Mouse (Mus musculus) testis, postnatal 10 days (tissue): Measurements from ENCODE around the gene Rabl3.

Source experiments
- DNase-seq: peaks from one replicate; pipeline ENCODE4 v3.0.0; 2021; ENCODE audit warnings: low spot score

Gene Rabl3

GRCm38 (mm10) chr16:37539611-37540580 lies at the start of gene Rabl3, which contains the start of gene Gtf2e1:
TSS of gene Rabl3 (plus strand) at chr16:37539885.
TSS of gene Gtf2e1 (minus strand) at chr16:37539789.
- DNase-seq, result peak; percentile 95

GRCm38 (mm10) chr16:37495017-37495416 lies 44.7 kb upstream of the Rabl3 start:
- DNase-seq, result no peak

GRCm38 (mm10) chr16:37498581-37498980 lies 41.1 kb upstream of the Rabl3 start:
- DNase-seq, result no peak

- DNase-seq, result no peak
These were observed 35.2 kb upstream of the Rabl3 start for GRCm38 (mm10) chr16:37504517-37504916.

- DNase-seq, result no peak
These were observed 32.9 kb upstream of the Rabl3 start for GRCm38 (mm10) chr16:37506751-37507150.

- no peak for DNase-seq
These were observed 28.2 kb upstream of the Rabl3 start for GRCm38 (mm10) chr16:37511489-37511888.

- no peak for DNase-seq
These were observed 25.0 kb upstream of the Rabl3 start for GRCm38 (mm10) chr16:37514644-37515043.

- DNase-seq, result no peak
These were observed 23.2 kb upstream of the Rabl3 start for GRCm38 (mm10) chr16:37516376-37516993.

- DNase-seq, result no peak
These were observed 22.0 kb upstream of the Rabl3 start for GRCm38 (mm10) chr16:37517596-37518211.

GRCm38 (mm10) chr16:37518662-37519061 lies 21.0 kb upstream of the Rabl3 start:
- no peak for DNase-seq

GRCm38 (mm10) chr16:37519721-37520120 lies 20.0 kb upstream of the Rabl3 start:
- no peak for DNase-seq

- no peak for DNase-seq
These were observed 19.3 kb upstream of the Rabl3 start for GRCm38 (mm10) chr16:37520190-37521040.

- no peak for DNase-seq
These were observed 17.5 kb upstream of the Rabl3 start for GRCm38 (mm10) chr16:37522100-37522697.

- DNase-seq, result no peak
These were observed 14.6 kb upstream of the Rabl3 start for GRCm38 (mm10) chr16:37525121-37525520.

GRCm38 (mm10) chr16:37526688-37527223 lies 12.9 kb upstream of the Rabl3 start:
- DNase-seq, result no peak

- no peak for DNase-seq
These were observed 9.5 kb upstream of the Rabl3 start for GRCm38 (mm10) chr16:37530170-37530569.

- DNase-seq, result no peak
These were observed 7.6 kb upstream of the Rabl3 start for GRCm38 (mm10) chr16:37532046-37532445.

GRCm38 (mm10) chr16:37533369-37534068 lies 6.2 kb upstream of the Rabl3 start:
- DNase-seq, result no peak

- no peak for DNase-seq
These were observed 460 bp upstream of the Rabl3 start for GRCm38 (mm10) chr16:37539240-37539610.

- no peak for DNase-seq
These were observed 1.1 kb downstream of the Rabl3 start for GRCm38 (mm10) chr16:37540776-37541175.
